13 mouse cellular contexts compared by ENCODE assay signal in the genomic region with DNA sequence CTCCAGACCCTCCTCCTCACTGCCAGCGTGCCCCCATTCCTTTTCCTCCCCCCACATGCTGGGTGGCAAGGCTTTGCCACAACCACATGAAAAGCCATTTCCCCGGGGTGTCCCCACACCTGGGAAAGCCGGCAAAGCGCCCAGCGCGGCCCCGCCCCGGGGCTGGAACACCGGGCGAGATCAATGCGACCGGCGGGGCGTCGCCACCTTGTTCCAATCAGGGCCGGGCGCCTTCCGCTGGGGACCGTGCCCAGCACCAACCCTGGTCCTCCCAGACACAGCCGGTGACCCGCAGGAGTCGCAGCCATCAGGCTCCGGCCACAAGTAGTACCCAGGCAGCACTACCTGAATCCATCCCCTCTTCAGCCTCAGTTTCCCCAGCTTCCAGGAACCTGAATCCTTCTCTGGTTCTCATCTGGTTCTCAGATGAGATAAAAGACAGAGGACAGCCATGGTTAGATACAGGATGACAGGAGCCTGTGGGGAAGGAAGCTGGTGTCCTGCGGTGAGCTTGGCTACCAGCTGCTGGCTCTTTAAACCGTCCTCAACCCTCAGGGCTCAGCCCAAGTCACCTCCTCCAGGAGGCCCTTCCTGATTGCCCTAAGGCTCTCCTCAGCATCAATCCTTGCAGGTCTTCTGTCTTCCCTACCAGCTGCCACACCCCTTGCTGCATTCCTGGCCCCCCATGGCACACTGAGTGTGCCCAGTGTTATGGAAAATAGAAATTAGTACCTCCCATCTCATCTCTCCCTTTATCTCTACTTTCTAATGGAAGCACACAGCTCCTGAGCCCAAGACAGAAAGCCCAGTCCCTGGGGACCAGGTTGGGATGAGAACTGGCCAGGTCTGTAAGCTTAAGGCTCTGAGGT. TPM values are rescaled to one million over a fixed set of nuclear protein-coding genes. Genes with fewer than 3 reads are reported as not detected.
DNase-seq lines count a peak whose midpoint lies in the region; ATAC-seq and TF ChIP-seq lines count a peak whose summit lies in the region.
"Had no signal": no experiment of that assay in that cellular context is flagged by ENCODE, and none has a peak within 500 bp of the region (broad histone marks: within the 10 kb centered on the region; RNA-seq: fewer than 3 reads in every experiment).

No protein-coding gene starts in this region.

- WGBS in forebrain, embryonic 13.5 days = 1% methylated on average over 25 of the region's 25 CpGs
- WGBS in forebrain, postnatal 0 days = 2% methylated on average over 25 of the region's 25 CpGs
- WGBS in lung, embryonic 14.5 days = 1% methylated on average over 25 of the region's 25 CpGs
- WGBS in embryonic facial prominence, embryonic 12.5 days = under 1% methylated on average over 24 of the region's 25 CpGs
- WGBS in limb, embryonic 15.5 days = 2% methylated on average over 24 of the region's 25 CpGs

- H3K4me3 ChIP-seq in forebrain, embryonic 13.5 days = no peak overlapping the region
- no peak overlapping the region for H3K4me3 ChIP-seq in forebrain, postnatal 0 days (ENCODE audit: low read depth, low read length)
- no peak overlapping the region for H3K4me3 ChIP-seq in lung, embryonic 14.5 days (ENCODE audit: low read depth, low read length)
- H3K4me3 ChIP-seq in embryonic facial prominence, embryonic 12.5 days = 0 out of 2 replicates have a peak overlapping the region, but pooled peaks have one; percentile 8
- peak overlapping the region; percentile 9; the same call in 1 of the 2 replicates for H3K4me3 ChIP-seq in limb, embryonic 15.5 days

- TF ChIP-seq CTCF in forebrain, postnatal 0 days (IDR thresholded peaks at IDR 0.05; ENCODE audit: low read depth) = no peak
- no peak for TF ChIP-seq CTCF in lung, embryonic 14.5 days (IDR thresholded peaks at IDR 0.05; ENCODE audit: low read depth)

- H3K9me3 ChIP-seq in forebrain, embryonic 13.5 days (replicated peaks) = no peaks in the 10 kb centered on the region
- H3K9me3 ChIP-seq in forebrain, postnatal 0 days (ENCODE audit: low read length) = no peaks in the 10 kb centered on the region
- no peaks in the 10 kb centered on the region for H3K9me3 ChIP-seq in lung, embryonic 14.5 days (ENCODE audit: low read depth, low read length)
- H3K9me3 ChIP-seq in embryonic facial prominence, embryonic 12.5 days = no peaks in the 10 kb centered on the region
- H3K9me3 ChIP-seq in limb, embryonic 15.5 days = no peaks in the 10 kb centered on the region

- H3K27ac ChIP-seq in forebrain, embryonic 13.5 days = no peak overlapping the region
- no peak overlapping the region for H3K27ac ChIP-seq in forebrain, postnatal 0 days (ENCODE audit: low read depth, low read length)
- H3K27ac ChIP-seq in lung, embryonic 14.5 days (ENCODE audit: low read depth) = no peak overlapping the region
- no peak overlapping the region for H3K27ac ChIP-seq in embryonic facial prominence, embryonic 12.5 days
- no peak overlapping the region for H3K27ac ChIP-seq in limb, embryonic 15.5 days

- ATAC-seq in forebrain, embryonic 13.5 days = no peak
- ATAC-seq in forebrain, postnatal 0 days = no peak
- ATAC-seq in lung, embryonic 14.5 days (ENCODE audit: insufficient read depth) = no peak
- ATAC-seq in embryonic facial prominence, embryonic 12.5 days (ENCODE audit: insufficient number of reproducible peaks, insufficient read depth, low FRiP score, low TSS enrichment) = no peak
- ATAC-seq in limb, embryonic 15.5 days (ENCODE audit: insufficient number of reproducible peaks, low FRiP score, low TSS enrichment, low read depth) = no peak
- ATAC-seq in cerebellum, adult (ENCODE audit: insufficient number of reproducible peaks, low FRiP score, low TSS enrichment) = no peak

- no peak overlapping the region for H3K4me2 ChIP-seq in forebrain, embryonic 13.5 days
- no peak overlapping the region for H3K4me2 ChIP-seq in forebrain, postnatal 0 days (ENCODE audit: low read depth)
- peak overlapping the region; percentile 2; the same call in 1 of the 2 replicates for H3K4me2 ChIP-seq in lung, embryonic 14.5 days
- peak overlapping the region; percentile 31 for H3K4me2 ChIP-seq in embryonic facial prominence, embryonic 12.5 days (replicated peaks)
- H3K4me2 ChIP-seq in limb, embryonic 15.5 days = peak overlapping the region; percentile 26; the same call in 1 of the 2 replicates

- H3K4me1 ChIP-seq in forebrain, embryonic 13.5 days = peaks cover 7% of the 10 kb centered on the region; the same call in 1 of the 2 replicates
- no peaks in the 10 kb centered on the region for H3K4me1 ChIP-seq in forebrain, postnatal 0 days (ENCODE audit: insufficient read depth)
- H3K4me1 ChIP-seq in lung, embryonic 14.5 days (ENCODE audit: insufficient read depth) = no peaks in the 10 kb centered on the region
- H3K4me1 ChIP-seq in embryonic facial prominence, embryonic 12.5 days = peaks cover 26% of the 10 kb centered on the region
- H3K4me1 ChIP-seq in limb, embryonic 15.5 days = peaks cover 19% of the 10 kb centered on the region

- peaks cover 86% of the 10 kb centered on the region for H3K27me3 ChIP-seq in forebrain, embryonic 13.5 days
- H3K27me3 ChIP-seq in forebrain, postnatal 0 days (ENCODE audit: insufficient read depth, low read length) = peaks cover 50% of the 10 kb centered on the region
- H3K27me3 ChIP-seq in lung, embryonic 14.5 days (ENCODE audit: insufficient read depth, low read length) = peaks cover 74% of the 10 kb centered on the region
- H3K27me3 ChIP-seq in embryonic facial prominence, embryonic 12.5 days = peaks cover 83% of the 10 kb centered on the region
- H3K27me3 ChIP-seq in limb, embryonic 15.5 days = peaks cover 90% of the 10 kb centered on the region

- no peaks in the 10 kb centered on the region for H3K36me3 ChIP-seq in forebrain, embryonic 13.5 days (ENCODE audit: poor library complexity, severe bottlenecking)
- H3K36me3 ChIP-seq in forebrain, postnatal 0 days (ENCODE audit: insufficient read depth) = no peaks in the 10 kb centered on the region
- H3K36me3 ChIP-seq in lung, embryonic 14.5 days (ENCODE audit: insufficient read depth) = no peaks in the 10 kb centered on the region
- no peaks in the 10 kb centered on the region for H3K36me3 ChIP-seq in embryonic facial prominence, embryonic 12.5 days
- no peaks in the 10 kb centered on the region for H3K36me3 ChIP-seq in limb, embryonic 15.5 days

- no peak for DNase-seq in forebrain, postnatal 0 days
- DNase-seq in lung, embryonic 14.5 days = no peak
- DNase-seq in lung, postnatal 36 days = no peak
- DNase-seq in retina, embryonic 14.5 days (ENCODE audit: low spot score) = no peak
- DNase-seq: adrenal gland, postnatal 14 days; cerebellum, adult 11-12 months; heart, postnatal 36 days; left cerebral cortex, postnatal 4 days had no signal

- H3K9ac ChIP-seq in forebrain, embryonic 13.5 days = peak overlapping the region; percentile 34; the same call in 1 of the 2 replicates
- H3K9ac ChIP-seq in forebrain, postnatal 0 days = no peak overlapping the region
- no peak overlapping the region for H3K9ac ChIP-seq in lung, embryonic 14.5 days
- H3K9ac ChIP-seq in embryonic facial prominence, embryonic 12.5 days = 0 out of 2 replicates have a peak overlapping the region, but pooled peaks have one; percentile 5
- no peak overlapping the region for H3K9ac ChIP-seq in limb, embryonic 15.5 days

RNA-seq across cellular contexts. Expression of a gene that starts 20.4 kb away (rescaled TPM):
- not detected in 2 replicates for polyA plus RNA-seq in forebrain, embryonic 13.5 days (2015; fragmentation: Nextera tagmentation; extraction: Ambion mirVana)
- total RNA-seq in forebrain, postnatal 0 days (2014; rRNA removed) = not detected in 2 replicates
- not detected in 2 replicates for polyA plus RNA-seq in forebrain, postnatal 0 days (2015; fragmentation: Nextera tagmentation; extraction: Ambion mirVana)
- polyA plus RNA-seq in lung, embryonic 14.5 days (2014; fragmentation: Nextera tagmentation; extraction: Ambion mirVana) = 0.04 and 0.16 TPM in 2 replicates
- polyA plus RNA-seq in embryonic facial prominence, embryonic 12.5 days (2016; fragmentation: Nextera tagmentation; extraction: Ambion mirVana) = 1.3 TPM in 2 replicates
- 4.4 and 4.6 TPM in 2 replicates for polyA plus RNA-seq in limb, embryonic 15.5 days (2015; fragmentation: Nextera tagmentation; extraction: Ambion mirVana)
- total RNA-seq: layer of hippocampus, adult 18-20 months had no signal

Comparison
In these comparisons a context has a peak if more than half of its experiments do, and no peak if none do; other contexts are left out.
1. H3K9ac ChIP-seq: peak in forebrain, embryonic 13.5 days (single experiment) and embryonic facial prominence, embryonic 12.5 days (single experiment); none in forebrain, postnatal 0 days (single experiment), lung, embryonic 14.5 days (single experiment) and limb, embryonic 15.5 days (single experiment).
2. H3K4me2 ChIP-seq: peak in lung, embryonic 14.5 days (single experiment), embryonic facial prominence, embryonic 12.5 days (single experiment) and limb, embryonic 15.5 days (single experiment); none in forebrain, embryonic 13.5 days (single experiment) and forebrain, postnatal 0 days (single experiment).
3. H3K4me3 ChIP-seq: peak in embryonic facial prominence, embryonic 12.5 days (single experiment) and limb, embryonic 15.5 days (single experiment); none in forebrain, embryonic 13.5 days (single experiment), forebrain, postnatal 0 days (single experiment) and lung, embryonic 14.5 days (single experiment).